Comparison of ENCODE assay signal across 8 mouse cellular contexts in the genomic region with DNA sequence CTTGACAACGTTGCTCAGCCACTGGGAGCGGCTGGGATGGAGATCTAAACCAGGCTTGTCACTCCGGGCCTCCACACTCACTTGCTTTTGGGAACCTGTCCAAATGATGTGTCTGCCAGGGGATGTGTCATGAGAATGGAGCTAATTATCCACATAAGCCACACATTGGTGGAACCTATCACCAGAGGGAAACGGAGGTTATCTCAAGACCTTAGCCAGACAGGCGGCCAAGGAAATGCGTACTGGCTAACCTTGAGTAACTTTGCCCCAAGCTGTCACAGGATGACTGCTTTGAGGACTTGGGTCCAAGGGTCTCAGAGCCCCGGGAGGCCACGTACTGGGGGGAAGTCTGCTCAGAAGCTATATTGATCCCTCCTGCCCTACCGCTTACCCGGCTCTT. TPM values are rescaled to one million over a fixed set of nuclear protein-coding genes. Genes with fewer than 3 reads are reported as not detected.
DNase-seq lines count a peak whose midpoint lies in the region; ATAC-seq and TF ChIP-seq lines count a peak whose summit lies in the region.

No protein-coding gene starts in this region.

- peak; percentile 24; the same call in 1 of the 2 replicates for ATAC-seq in intestine, embryonic 16.5 days
- no peak for ATAC-seq in liver, embryonic 13.5 days (ENCODE audit: low read depth)
- no peak for ATAC-seq in neural tube, embryonic 14.5 days (ENCODE audit: low read depth)
- no peak for ATAC-seq in monocyte, adult 5-6 weeks (replicated peaks; ENCODE audit: insufficient number of reproducible peaks, low FRiP score, low TSS enrichment, poor library complexity, severe bottlenecking)

- no peaks in the 10 kb centered on the region for H3K36me3 ChIP-seq in E14TG2a.4 (ENCODE audit: insufficient read depth, low read length)
- no peaks in the 10 kb centered on the region for H3K36me3 ChIP-seq in intestine, embryonic 16.5 days (ENCODE audit: control insufficient read depth, insufficient read depth, low read length)
- H3K36me3 ChIP-seq in liver, embryonic 13.5 days, result no peaks in the 10 kb centered on the region
- no peaks in the 10 kb centered on the region for H3K36me3 ChIP-seq in neural tube, embryonic 14.5 days (ENCODE audit: control insufficient read depth, insufficient read depth, low read length)

- H3K4me1 ChIP-seq in E14TG2a.4 (replicated peaks; ENCODE audit: low read depth, low read length), result peaks cover 29% of the 10 kb centered on the region
- H3K4me1 ChIP-seq in intestine, embryonic 16.5 days (ENCODE audit: control insufficient read depth, insufficient read depth, low read length), result peaks cover 18% of the 10 kb centered on the region
- H3K4me1 ChIP-seq in liver, embryonic 13.5 days (replicated peaks), result peaks cover 21% of the 10 kb centered on the region
- H3K4me1 ChIP-seq in neural tube, embryonic 14.5 days (ENCODE audit: control insufficient read depth, insufficient read depth, low read length), result 0 out of 2 replicates have a peak, but pooled peaks cover 14% of the 10 kb centered on the region

- peaks cover 95% of the 10 kb centered on the region for H3K27me3 ChIP-seq in E14TG2a.4 (ENCODE audit: insufficient read depth, low read length)
- 0 out of 2 replicates have a peak, but pooled peaks cover 2% of the 10 kb centered on the region for H3K27me3 ChIP-seq in intestine, embryonic 16.5 days (replicated peaks; ENCODE audit: control insufficient read depth, insufficient read depth, low read length)
- peaks cover 70% of the 10 kb centered on the region for H3K27me3 ChIP-seq in liver, embryonic 13.5 days
- peaks cover 7% of the 10 kb centered on the region for H3K27me3 ChIP-seq in neural tube, embryonic 14.5 days (ENCODE audit: control insufficient read depth, insufficient read depth, low read length)

- peak; percentile 12 for DNase-seq in adrenal gland, postnatal 25 days
- DNase-seq in heart, adult 11 months, result peak; percentile 98
- no peak for DNase-seq in liver, embryonic 13.5 days
- no peak for DNase-seq in spleen, postnatal 4 days (ENCODE audit: low spot score in 2 of 2)

- peak overlapping the region; percentile 81 for H3K9ac ChIP-seq in intestine, embryonic 16.5 days (ENCODE audit: low read depth, low read length)
- peak overlapping the region; percentile 64; the same call in 1 of the 2 replicates for H3K9ac ChIP-seq in liver, embryonic 13.5 days
- H3K9ac ChIP-seq in neural tube, embryonic 14.5 days (replicated peaks; ENCODE audit: low read depth, low read length), result no peak overlapping the region

- WGBS in intestine, embryonic 16.5 days, result 20% methylated on average over 10 of the region's 10 CpGs
- WGBS in liver, embryonic 13.5 days (ENCODE audit: insufficient replicate concordance), result 31% methylated on average over 10 of the region's 10 CpGs
- WGBS in neural tube, embryonic 14.5 days, result 32% methylated on average over 10 of the region's 10 CpGs

- peak overlapping the region; percentile 84 for H3K4me3 ChIP-seq in E14TG2a.4 (replicated peaks; ENCODE audit: low read length)
- peak overlapping the region; percentile 62 for H3K4me3 ChIP-seq in intestine, embryonic 16.5 days (ENCODE audit: low read length)
- peak overlapping the region; percentile 61 for H3K4me3 ChIP-seq in liver, embryonic 13.5 days (replicated peaks)
- H3K4me3 ChIP-seq in neural tube, embryonic 14.5 days (ENCODE audit: low read depth, low read length), result peak overlapping the region; percentile 42

- H3K4me2 ChIP-seq in intestine, embryonic 16.5 days (ENCODE audit: low read depth, low read length), result peak overlapping the region; percentile 93
- H3K4me2 ChIP-seq in liver, embryonic 13.5 days, result peak overlapping the region; percentile 62
- peak overlapping the region; percentile 96 for H3K4me2 ChIP-seq in neural tube, embryonic 14.5 days (ENCODE audit: low read depth, low read length)

- no peak for TF ChIP-seq CTCF in E14TG2a.4 (conservative IDR thresholded peaks at IDR 0.05; ENCODE audit: low read length)

- peak overlapping the region; percentile 69; the same call in 1 of the 2 replicates for H3K27ac ChIP-seq in intestine, embryonic 16.5 days (ENCODE audit: low read length)
- no peak overlapping the region for H3K27ac ChIP-seq in liver, embryonic 13.5 days
- H3K27ac ChIP-seq in neural tube, embryonic 14.5 days (ENCODE audit: low read depth, low read length), result no peak overlapping the region

- H3K9me3 ChIP-seq in E14TG2a.4 (ENCODE audit: low read length), result no peaks in the 10 kb centered on the region
- H3K9me3 ChIP-seq in intestine, embryonic 16.5 days (ENCODE audit: control insufficient read depth, low read length), result no peaks in the 10 kb centered on the region
- no peaks in the 10 kb centered on the region for H3K9me3 ChIP-seq in liver, embryonic 13.5 days (replicated peaks)
- no peaks in the 10 kb centered on the region for H3K9me3 ChIP-seq in neural tube, embryonic 14.5 days (ENCODE audit: control insufficient read depth, low read length)

RNA-seq across cellular contexts. Expression of a gene that starts 2.3 kb away (rescaled TPM):
- total RNA-seq in adrenal gland, postnatal 25 days (2021), result 1.8 and 2.8 TPM in 2 replicates
- 22.6 and 25.6 TPM in 2 replicates for polyA plus RNA-seq in intestine, embryonic 16.5 days (2015; fragmentation: Nextera tagmentation; extraction: Ambion mirVana)
- polyA plus RNA-seq in liver, embryonic 13.5 days (2015; fragmentation: Nextera tagmentation; extraction: Ambion mirVana), result 8.1 and 8.6 TPM in 2 replicates
- polyA plus RNA-seq in neural tube, embryonic 14.5 days (2014; fragmentation: Nextera tagmentation; extraction: Ambion mirVana), result 6.1 and 8.7 TPM in 2 replicates
- 1.7 to 4.9 TPM (median 2.8 TPM) in 3 replicates for total RNA-seq in monocyte, adult 5-6 weeks (2017)

Comparison
In these comparisons a context has a peak if more than half of its experiments do, and no peak if none do; other contexts are left out.
1. DNase-seq: peak in adrenal gland, postnatal 25 days (single experiment) and heart, adult 11 months (single experiment); none in liver, embryonic 13.5 days (single experiment) and spleen, postnatal 4 days (0 of 2).
2. Peak in every context shown above with its lines, with median percentiles within 50 percentile points of each other: H3K4me3 ChIP-seq and H3K4me2 ChIP-seq.